In the genomic region with DNA sequence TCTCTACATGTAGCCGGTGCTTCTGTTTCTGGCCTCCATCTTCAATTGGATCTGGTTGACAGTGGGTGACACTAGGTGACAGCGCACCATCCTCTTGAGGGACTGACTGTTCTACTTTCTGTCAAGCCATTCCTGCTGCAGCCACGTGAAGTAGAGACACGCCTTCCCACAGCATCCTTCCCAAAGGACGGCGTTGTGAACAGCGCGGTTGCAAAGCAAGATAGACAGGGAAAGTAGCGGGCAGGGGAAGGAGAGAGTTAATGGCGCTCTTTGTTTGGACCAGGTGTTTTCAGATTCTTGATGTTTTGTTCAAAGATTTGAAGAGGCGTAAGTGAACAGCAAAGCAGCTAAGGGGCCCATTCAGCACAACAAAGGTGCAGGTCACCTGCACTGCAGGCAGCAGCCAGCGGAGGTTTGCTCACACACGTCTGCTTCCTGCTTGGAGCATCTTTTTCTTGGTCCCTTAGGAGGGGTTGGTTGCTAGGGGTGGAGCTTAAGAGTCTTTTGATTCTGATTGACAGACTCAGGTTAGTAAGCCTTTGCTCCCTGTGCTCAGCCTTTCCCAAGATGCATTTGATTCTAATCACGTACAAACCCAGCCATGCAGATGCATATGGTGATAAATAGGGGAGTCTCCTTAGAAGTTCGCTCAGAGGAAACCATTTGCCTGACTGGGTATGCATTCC, we compare ENCODE assay signal across 14 mouse cellular contexts. TPM values are rescaled to one million over a fixed set of nuclear protein-coding genes. Genes with fewer than 3 reads are reported as not detected.
A peak's percentile ranks its signal among the peaks of the same experiment; 100 is the strongest.
DNase-seq lines count a peak whose midpoint lies in the region; ATAC-seq and TF ChIP-seq lines count a peak whose summit lies in the region.
"Had no signal": no experiment of that assay in that cellular context is flagged by ENCODE, and none has a peak within 500 bp of the region (broad histone marks: within the 10 kb centered on the region; RNA-seq: fewer than 3 reads in every experiment).

No protein-coding gene starts in this region.

- ATAC-seq in forebrain, postnatal 0 days: peak; percentile 97
- ATAC-seq in midbrain, embryonic 14.5 days (ENCODE audit: low FRiP score, low TSS enrichment): peak; percentile 85
- no peak for ATAC-seq in megakaryocyte, adult 5-6 weeks (ENCODE audit: poor library complexity, severe bottlenecking)
- ATAC-seq in megakaryocyte-erythroid progenitor cell, adult 5-6 weeks (replicated peaks; ENCODE audit: low FRiP score, low TSS enrichment, poor library complexity, severe bottlenecking): no peak

- no peak overlapping the region for H3K9ac ChIP-seq in ES-E14 (ENCODE audit: insufficient read depth, low read depth, low read length, poor library complexity, severe bottlenecking)
- H3K9ac ChIP-seq in forebrain, postnatal 0 days: no peak overlapping the region; the same call in 1 of the 2 replicates
- H3K9ac ChIP-seq in midbrain, embryonic 14.5 days (replicated peaks; ENCODE audit: low read length): 0 out of 2 replicates have a peak overlapping the region, but pooled peaks have one; percentile 16
- H3K9ac ChIP-seq: liver, embryonic 15.5 days had no signal

- H3K9me3 ChIP-seq in ES-E14 (ENCODE audit: control insufficient read depth, insufficient read depth, low read depth, low read length): no peaks in the 10 kb centered on the region
- no peaks in the 10 kb centered on the region for H3K9me3 ChIP-seq in forebrain, postnatal 0 days (ENCODE audit: low read length)
- no peaks in the 10 kb centered on the region for H3K9me3 ChIP-seq in midbrain, embryonic 14.5 days (ENCODE audit: control insufficient read depth, low read length)
- H3K9me3 ChIP-seq: liver, embryonic 15.5 days had no signal

- TF ChIP-seq CTCF in forebrain, postnatal 0 days (IDR thresholded peaks at IDR 0.05; ENCODE audit: low read depth): no peak

- H3K27me3 ChIP-seq in forebrain, postnatal 0 days (ENCODE audit: insufficient read depth, low read length): no peaks in the 10 kb centered on the region
- H3K27me3 ChIP-seq in midbrain, embryonic 14.5 days (ENCODE audit: control insufficient read depth, insufficient read depth, low read length): no peaks in the 10 kb centered on the region
- H3K27me3 ChIP-seq: liver, embryonic 15.5 days had no signal

- peaks cover 2 to 12% of the 10 kb centered on the region in 2 experiments; a peak in 2 of 4 replicates for H3K4me1 ChIP-seq in ES-E14 (ENCODE audit: control insufficient read depth in 2 of 2, insufficient read depth in 2 of 2, low read length in 2 of 2, poor library complexity in 1 of 2)
- 0 out of 2 replicates have a peak, but pooled peaks cover 4% of the 10 kb centered on the region for H3K4me1 ChIP-seq in forebrain, postnatal 0 days (ENCODE audit: insufficient read depth)
- peaks cover 11% of the 10 kb centered on the region for H3K4me1 ChIP-seq in midbrain, embryonic 14.5 days (ENCODE audit: control insufficient read depth, insufficient read depth, low read length)
- H3K4me1 ChIP-seq: liver, embryonic 15.5 days had no signal

- no peaks in the 10 kb centered on the region for H3K36me3 ChIP-seq in ES-E14 (ENCODE audit: control insufficient read depth, insufficient read depth, low read length, poor library complexity, severe bottlenecking)
- H3K36me3 ChIP-seq in forebrain, postnatal 0 days (ENCODE audit: insufficient read depth): no peaks in the 10 kb centered on the region
- no peaks in the 10 kb centered on the region for H3K36me3 ChIP-seq in midbrain, embryonic 14.5 days (ENCODE audit: control insufficient read depth, insufficient read depth, low read length)
- H3K36me3 ChIP-seq: liver, embryonic 15.5 days had no signal

- in situ Hi-C loops in ES-E14 (cut with MboI; ENCODE audit: low sequenced_read_pairs in 2 of 2, unreplicated experiment in 2 of 2): no loop called here

- peak overlapping the region; percentile 19; the same call in 1 of the 2 replicates for H3K4me2 ChIP-seq in forebrain, postnatal 0 days (ENCODE audit: low read depth)
- H3K4me2 ChIP-seq in midbrain, embryonic 14.5 days (ENCODE audit: low read length): peak overlapping the region; percentile 49
- H3K4me2 ChIP-seq: liver, embryonic 15.5 days had no signal

- H3K27ac ChIP-seq in ES-E14 (ENCODE audit: insufficient read depth, low read depth, low read length, poor library complexity, severe bottlenecking): no peak overlapping the region
- peak overlapping the region; percentile 50; the same call in 1 of the 2 replicates for H3K27ac ChIP-seq in forebrain, postnatal 0 days (ENCODE audit: low read depth, low read length)
- H3K27ac ChIP-seq in midbrain, embryonic 14.5 days (replicated peaks; ENCODE audit: low read depth, low read length): peak overlapping the region; percentile 73
- H3K27ac ChIP-seq: liver, embryonic 15.5 days; stomach, postnatal 0 days had no signal

- DNase-seq in ES-E14 (ENCODE audit: low read depth, low spot score): peak; percentile 68
- DNase-seq in brain, embryonic 18.5 days (ENCODE audit: low read depth, low spot score): peak; percentile 39
- DNase-seq in forebrain, postnatal 0 days: peak; percentile 66
- peak; percentile 85 for DNase-seq in midbrain, embryonic 14.5 days
- no peak for DNase-seq in adrenal gland, adult (ENCODE audit: inconsistent age in 2 of 2, low spot score in 1 of 2)
- DNase-seq: adrenal gland, adult 8-10 months; cerebellum, adult 11-12 months; gastrocnemius, postnatal 14 days; kidney, postnatal 4 days; right cerebral cortex, adult 18-20 months had no signal

- WGBS in forebrain, postnatal 0 days: 15% methylated on average over 15 of the region's 15 CpGs
- 19% methylated on average over 15 of the region's 15 CpGs for WGBS in midbrain, embryonic 14.5 days

- H3K4me3 ChIP-seq in ES-E14 (ENCODE audit: insufficient read depth in 1 of 2, low read depth in 1 of 2, low read length in 2 of 2, poor library complexity in 1 of 2, severe bottlenecking in 1 of 2): no peak overlapping the region
- H3K4me3 ChIP-seq in forebrain, postnatal 0 days (ENCODE audit: low read depth, low read length): 0 out of 2 replicates have a peak overlapping the region, but pooled peaks have one; percentile 11
- peak overlapping the region; percentile 8; the same call in 1 of the 2 replicates for H3K4me3 ChIP-seq in midbrain, embryonic 14.5 days (replicated peaks; ENCODE audit: low read depth, low read length)
- H3K4me3 ChIP-seq: liver, embryonic 15.5 days had no signal

TF ChIP-seq in ES-E14, 5 proteins besides CTCF, POLR2A, EP300 and RAD21:
- TF ChIP-seq CHD2 (IDR thresholded peaks at IDR 0.05; ENCODE audit: low read depth, low read length): 0 out of 2 replicates have a peak, but pooled peaks have one; percentile 32
- no peak for TF ChIP-seq HCFC1 (IDR thresholded peaks at IDR 0.05; ENCODE audit: borderline replicate concordance, insufficient read depth, low read length)

RNA-seq across cellular contexts. Expression of a gene that starts 29.7 kb away (rescaled TPM):
- total RNA-seq in ES-E14 (2012; rRNA removed): 14.0 and 17.5 TPM in 2 replicates
- 15.2 and 22.8 TPM in 2 replicates for total RNA-seq in forebrain, postnatal 0 days (2014; rRNA removed)
- polyA plus RNA-seq in forebrain, postnatal 0 days (2015; fragmentation: Nextera tagmentation; extraction: Ambion mirVana): 0.92 and 2.1 TPM in 2 replicates
- polyA plus RNA-seq in midbrain, embryonic 14.5 days (2014; fragmentation: Nextera tagmentation; extraction: Ambion mirVana): 3.4 and 3.6 TPM in 2 replicates
- 20.5 and 21.7 TPM in 2 replicates for total RNA-seq in megakaryocyte, adult 5-6 weeks (2015)
- total RNA-seq in megakaryocyte, adult 5-6 weeks (2017): 15.0 and 23.1 TPM in 2 replicates
- total RNA-seq in megakaryocyte-erythroid progenitor cell, adult 5-6 weeks (2014; fragmentation: Nextera tagmentation): 15.9 and 34.5 TPM in 2 replicates
- total RNA-seq in megakaryocyte-erythroid progenitor cell, adult 5-6 weeks (2017): 12.5 and 19.3 TPM in 2 replicates

Comparison
In these comparisons a context has a peak if more than half of its experiments do, and no peak if none do; other contexts are left out.
1. DNase-seq: peak in ES-E14 (single experiment), brain, embryonic 18.5 days (single experiment), forebrain, postnatal 0 days (single experiment) and midbrain, embryonic 14.5 days (single experiment); none in adrenal gland, adult (0 of 2).
2. H3K4me3 ChIP-seq: peak in forebrain, postnatal 0 days (single experiment) and midbrain, embryonic 14.5 days (single experiment); none in ES-E14 (0 of 2).
3. ATAC-seq: peak in forebrain, postnatal 0 days (single experiment) and midbrain, embryonic 14.5 days (single experiment); none in megakaryocyte, adult 5-6 weeks (single experiment) and megakaryocyte-erythroid progenitor cell, adult 5-6 weeks (single experiment).